Mouse (Mus musculus) intestine, postnatal 0 days (tissue): Measurements from ENCODE around the gene Fam71f1. TPM values are rescaled to one million over a fixed set of nuclear protein-coding genes. Genes with fewer than 3 reads are reported as not detected.

Source experiments
- ATAC-seq: fragments of 200-750 bp; cut with Nextera tagmentation; 2 replicates; pipeline ENCODE4 v1.8.0; 2017; ENCODE audit warnings: mild to moderate bottlenecking, moderate TSS enrichment, moderate library complexity
- H3K27ac ChIP-seq: fragments of 300-500 bp; sonication (generic); 2 replicates; pipeline ENCODE4 v1.5.1; 2014; ENCODE audit warnings: mild to moderate bottlenecking, low read depth, low read length, moderate library complexity
- H3K27me3 ChIP-seq: fragments of 300-500 bp; sonication (generic); replicated peaks from 2 replicates; pipeline ENCODE4 v1.6.1; 2014; ENCODE audit warnings: low read length, mixed read lengths; ENCODE audit not compliant: control insufficient read depth, insufficient read depth
- H3K36me3 ChIP-seq: fragments of 300-500 bp; sonication (generic); 2 replicates; pipeline ENCODE4 v1.6.1; 2014; ENCODE audit warnings: mild to moderate bottlenecking, moderate library complexity; ENCODE audit not compliant: control insufficient read depth, insufficient read depth
- H3K4me1 ChIP-seq: fragments of 300-500 bp; sonication (generic); replicated peaks from 2 replicates; pipeline ENCODE4 v1.6.1; 2014; ENCODE audit warnings: antibody characterized with exemption, low read length, mixed read lengths; ENCODE audit not compliant: control insufficient read depth, insufficient read depth
- H3K4me2 ChIP-seq: fragments of 300-500 bp; sonication (generic); replicated peaks from 2 replicates; pipeline ENCODE4 v1.6.1; 2014; ENCODE audit warnings: low read depth, mild to moderate bottlenecking, moderate library complexity
- H3K4me3 ChIP-seq: fragments of 300-500 bp; sonication (generic); 2 replicates; pipeline ENCODE4 v1.5.1; 2014; ENCODE audit warnings: low read depth, low read length
- H3K9ac ChIP-seq: fragments of 300-500 bp; sonication (generic); 2 replicates; pipeline ENCODE4 v1.6.1; 2014; ENCODE audit warnings: mild to moderate bottlenecking, low read depth, low read length
- H3K9me3 ChIP-seq: fragments of 300-500 bp; sonication (generic); 2 replicates; pipeline ENCODE4 v1.6.1; 2016; ENCODE audit warnings: mixed run types; ENCODE audit not compliant: control insufficient read depth
- CTCF ChIP-seq: sonication (generic); IDR thresholded peaks from 2 replicates; pipeline ENCODE4 v1.5.1; 2016; ENCODE audit warnings: low read depth, mild to moderate bottlenecking, control low read depth, antibody characterized with exemption, moderate library complexity
- WGBS: fragments of 180-500 bp; shearing (Covaris S2); extraction: QIAGEN DNeasy Blood & Tissue Kit; methylation state at CpG from one replicate; pipeline ENCODE4 v1.1.7; 2014; 5-methylcytosine and 5-hydroxymethylcytosine counted together
- polyA plus RNA-seq: library from polyadenylated mRNA; unstranded; fragments of >200 nt; fragmentation: Nextera tagmentation; extraction: Ambion mirVana; gene quantifications from 2 replicates; pipeline ENCODE4 v1.2.1, GENCODE M21; 2015

Fam71f1 gene
- polyA plus RNA-seq, 1 experiment from 2014 or later, result not detected

DNA sequence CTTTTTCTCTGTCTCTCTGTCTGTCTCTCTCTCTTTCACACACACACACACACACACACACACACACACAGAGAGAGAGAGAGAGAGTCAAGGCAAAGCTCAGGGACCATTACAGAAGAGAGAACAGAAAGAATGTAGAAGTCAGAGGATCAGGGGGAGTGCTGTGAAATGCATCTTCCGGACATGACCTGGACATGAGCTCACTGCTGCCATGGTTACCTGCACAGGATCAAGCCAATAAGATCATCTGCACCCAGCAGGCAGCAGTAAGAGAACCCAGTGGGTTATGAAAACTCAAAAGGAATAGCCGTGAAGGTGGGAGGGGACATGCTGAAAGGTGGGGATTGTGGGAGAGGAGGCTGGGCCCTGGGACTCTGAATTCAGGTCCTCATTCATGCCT, 63.5 kb downstream of the Fam71f1 start:
- Histone ChIP-seq H3K27ac (no peak overlapping the region), H3K4me1 (no peaks in the 10 kb centered on the region), H3K27me3 (no peaks in the 10 kb centered on the region), H3K4me3 (no peak overlapping the region), H3K36me3 (peaks cover 5% of the 10 kb centered on the region; the same call in 1 of the 2 replicates), H3K4me2 (no peak overlapping the region), H3K9ac (no peak overlapping the region), H3K9me3 (no peaks in the 10 kb centered on the region)
- TF ChIP-seq CTCF, result no peak
- 55% methylated on average over 2 of the region's 2 CpGs for WGBS
- no peak for ATAC-seq

Other genes starting within 250 kb of the Fam71f1 start
- 9.8 and 12.2 TPM in 2 replicates for gene Rbm28, start 154.1 kb upstream of the Fam71f1 start, polyA plus RNA-seq
- gene Prrt4, start 139.6 kb upstream of the Fam71f1 start, polyA plus RNA-seq, result 0.23 and 0.29 TPM in 2 replicates
- 10.6 and 11.7 TPM in 2 replicates for gene Impdh1, start 102.8 kb upstream of the Fam71f1 start, polyA plus RNA-seq
- gene Hilpda, start 46.7 kb upstream of the Fam71f1 start, polyA plus RNA-seq, result 20.7 and 27.2 TPM in 2 replicates
- not detected in 2 replicates for gene Fam71f2, start 39.5 kb upstream of the Fam71f1 start, polyA plus RNA-seq
- gene Calu, start 28.9 kb downstream of the Fam71f1 start, polyA plus RNA-seq, result 126 and 134 TPM in 2 replicates
- 0.13 and 0.21 TPM in 2 replicates for gene Opn1sw, start 69.3 kb downstream of the Fam71f1 start, polyA plus RNA-seq
- 3.3 and 4.0 TPM in 2 replicates for gene Ccdc136, start 77.2 kb downstream of the Fam71f1 start, polyA plus RNA-seq
- 3.5 and 3.8 TPM in 2 replicates for gene Flnc, start 114.1 kb downstream of the Fam71f1 start, polyA plus RNA-seq
- 438 and 439 TPM in 2 replicates for gene Atp6v1f, start 148.6 kb downstream of the Fam71f1 start, polyA plus RNA-seq
- gene Atp6v1fnb, start 152.3 kb downstream of the Fam71f1 start, polyA plus RNA-seq, result not detected in 2 replicates
- gene Kcp, start 188.8 kb downstream of the Fam71f1 start, polyA plus RNA-seq, result 2.7 and 3.8 TPM in 2 replicates
- gene Irf5, start 207.5 kb downstream of the Fam71f1 start, polyA plus RNA-seq, result 4.2 and 4.3 TPM in 2 replicates